ENCODE assay signal across 14 mouse cellular contexts in genomic region chr6:125561521-125561920, GRCm38 (mm10).
"Had no signal": no experiment of that assay in that cellular context is flagged by ENCODE, and none has a peak within 500 bp of the region (broad histone marks: within the 10 kb centered on the region; RNA-seq: fewer than 3 reads in every experiment).

No protein-coding gene starts in this region.

- DNase-seq: kidney, adult 8-10 months; lung, adult 18-20 months; midbrain, embryonic 14.5 days; right cerebral cortex, postnatal 25 days; thymus, adult 18-20 months; thymus, postnatal 14 days had no signal

- H3K4me1 ChIP-seq: limb, embryonic 10.5 days; neural tube, embryonic 12.5 days had no signal

- H3K9me3 ChIP-seq: limb, embryonic 10.5 days; midbrain, embryonic 10.5 days; neural tube, embryonic 12.5 days had no signal

- ATAC-seq: hindbrain, embryonic 16.5 days; inflammation-experienced regulatory T-cells, adult 6 months; intestine, postnatal 0 days had no signal

- H3K4me3 ChIP-seq: left cerebral cortex, adult 2 months; limb, embryonic 10.5 days; midbrain, embryonic 10.5 days; neural tube, embryonic 12.5 days had no signal

- H3K27me3 ChIP-seq: neural tube, embryonic 12.5 days had no signal

- H3K9ac ChIP-seq: neural tube, embryonic 12.5 days had no signal

- H3K4me2 ChIP-seq: neural tube, embryonic 12.5 days had no signal

- H3K36me3 ChIP-seq: limb, embryonic 10.5 days; midbrain, embryonic 10.5 days; neural tube, embryonic 12.5 days had no signal

- H3K27ac ChIP-seq: left cerebral cortex, adult 2 months; limb, embryonic 10.5 days; midbrain, embryonic 10.5 days; neural tube, embryonic 12.5 days; stomach, postnatal 0 days had no signal
